Mouse (Mus musculus) embryonic facial prominence, embryonic 12.5 days (tissue): ENCODE data around the gene A2ml1. TPM values are rescaled to one million over a fixed set of nuclear protein-coding genes. Genes with fewer than 3 reads are reported as not detected.
A peak's percentile ranks its signal among the peaks of the same experiment; 100 is the strongest.
"Not testable (repeated sequence)": the region's sequence is repeated elsewhere in the genome, so short reads cannot be mapped to it uniquely, and the experiment has no call there.

ENCODE experiments used
- ATAC-seq: fragments of 200-750 bp; cut with Nextera tagmentation; 2 replicates; pipeline ENCODE4 v1.8.0; 2017; ENCODE audit not compliant: insufficient number of reproducible peaks, insufficient read depth, low FRiP score, low TSS enrichment
- H3K27ac ChIP-seq: fragments of 300-500 bp; sonication (generic); 2 replicates; pipeline ENCODE4 v1.5.1; 2016; ENCODE audit warnings: mild to moderate bottlenecking
- H3K27me3 ChIP-seq: fragments of 300-500 bp; sonication (generic); 2 replicates; pipeline ENCODE4 v1.6.1; 2016; ENCODE audit warnings: mild to moderate bottlenecking, moderate library complexity
- H3K36me3 ChIP-seq: fragments of 300-500 bp; sonication (generic); 2 replicates; pipeline ENCODE4 v1.6.1; 2016; ENCODE audit warnings: mild to moderate bottlenecking
- H3K4me1 ChIP-seq: fragments of 300-500 bp; sonication (generic); 2 replicates; pipeline ENCODE4 v1.6.1; 2016
- H3K4me2 ChIP-seq: fragments of 300-500 bp; sonication (generic); replicated peaks from 2 replicates; pipeline ENCODE4 v1.6.1; 2016; ENCODE audit warnings: mild to moderate bottlenecking, moderate library complexity
- H3K4me3 ChIP-seq: fragments of 300-500 bp; sonication (generic); 2 replicates; pipeline ENCODE4 v1.5.1; 2016; ENCODE audit warnings: mild to moderate bottlenecking
- H3K9ac ChIP-seq: fragments of 300-500 bp; sonication (generic); 2 replicates; pipeline ENCODE4 v1.6.1; 2016; ENCODE audit warnings: mild to moderate bottlenecking, moderate library complexity
- H3K9me3 ChIP-seq: fragments of 300-500 bp; sonication (generic); 2 replicates; pipeline ENCODE4 v1.6.1; 2016; ENCODE audit warnings: mild to moderate bottlenecking, moderate library complexity
- WGBS: fragments of 180-500 bp; shearing (Covaris S2); methylation state at CpG from one replicate; pipeline ENCODE4 v1.1.7; 2016; 5-methylcytosine and 5-hydroxymethylcytosine counted together
- polyA plus RNA-seq: library from polyadenylated mRNA; unstranded; fragments of >200 nt; fragmentation: Nextera tagmentation; extraction: Ambion mirVana; gene quantifications from 2 replicates; pipeline ENCODE4 v1.2.1, GENCODE M21; 2016

A2ml1 gene
- polyA plus RNA-seq, result 0.59 and 0.65 TPM in 2 replicates

GRCm38 (mm10) chr6:128581508-128581907 lies at the start of gene A2ml1:
A2ml1 (minus strand) TSS chr6:128581608.
- no peak for ATAC-seq
- Histone ChIP-seq H3K27me3 (no peaks in the 10 kb centered on the region), H3K36me3 (no peaks in the 10 kb centered on the region), H3K9ac (no peak within 1 kb of the TSS), H3K27ac (no peak within 1 kb of the TSS), H3K4me3 (no peak within 1 kb of the TSS), H3K4me1 (no peaks in the 10 kb centered on the region), H3K4me2 (no peak within 1 kb of the TSS), H3K9me3 (no peaks in the 10 kb centered on the region)
- 56% methylated on average over 11 of the region's 11 CpGs for WGBS

- H3K27me3 ChIP-seq, H3K36me3 ChIP-seq, H3K9me3 ChIP-seq, H3K4me3 ChIP-seq, H3K4me1 ChIP-seq, H3K9ac ChIP-seq, H3K27ac ChIP-seq, H3K4me2 ChIP-seq: not testable (repeated sequence)
- 58% methylated on average over 13 of the region's 13 CpGs for WGBS
- peak; percentile 76; the same call in 1 of the 2 replicates for ATAC-seq
These were observed 48.6 kb upstream of the A2ml1 start for GRCm38 (mm10) chr6:128629771-128630739.

GRCm38 (mm10) chr6:128625246-128625645 lies 43.8 kb upstream of the A2ml1 start:
- ATAC-seq, H3K36me3 ChIP-seq, H3K4me1 ChIP-seq, H3K4me3 ChIP-seq, H3K27ac ChIP-seq, H3K9ac ChIP-seq, H3K4me2 ChIP-seq, H3K27me3 ChIP-seq, H3K9me3 ChIP-seq: not testable (repeated sequence)
- WGBS, result 90% methylated on average over 6 of the region's 6 CpGs

DNA sequence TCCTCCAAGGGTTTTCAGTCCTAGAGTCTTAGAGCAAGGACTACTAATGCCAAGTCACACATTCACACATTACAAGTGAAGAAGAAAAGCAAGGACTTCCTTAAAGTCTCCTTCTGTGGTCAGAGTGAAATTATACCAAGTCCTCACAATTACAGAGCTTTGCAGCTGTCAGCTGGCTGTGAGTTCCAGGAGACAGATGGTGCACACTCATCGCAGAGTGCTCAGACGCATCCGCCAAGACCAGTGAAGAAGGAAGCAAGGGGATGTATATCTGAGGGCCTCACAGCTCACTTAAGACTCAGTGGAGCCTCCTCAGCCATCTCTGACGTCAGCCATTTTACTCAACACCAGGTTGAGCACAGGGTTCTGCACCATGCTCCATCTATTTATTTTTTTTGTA lies 43.0 kb upstream of the A2ml1 start:
- Histone ChIP-seq H3K27me3 (no peaks in the 10 kb centered on the region), H3K4me3 (no peak overlapping the region), H3K36me3 (no peaks in the 10 kb centered on the region), H3K9me3 (no peaks in the 10 kb centered on the region), H3K27ac (no peak overlapping the region), H3K4me1 (no peaks in the 10 kb centered on the region), H3K9ac (no peak overlapping the region), H3K4me2 (no peak overlapping the region)
- 84% methylated on average over 4 of the region's 4 CpGs for WGBS
- no peak for ATAC-seq

GRCm38 (mm10) chr6:128623433-128623832 lies 42.0 kb upstream of the A2ml1 start, which contains the start of gene Klrb1a:
Klrb1a (minus strand) TSS chr6:128623533.
- 89% methylated on average over 5 of the region's 5 CpGs for WGBS
- not testable (repeated sequence) for H3K4me1 ChIP-seq, H3K27ac ChIP-seq, H3K9me3 ChIP-seq, H3K27me3 ChIP-seq, H3K9ac ChIP-seq, H3K4me2 ChIP-seq, ATAC-seq, H3K4me3 ChIP-seq, H3K36me3 ChIP-seq

DNA sequence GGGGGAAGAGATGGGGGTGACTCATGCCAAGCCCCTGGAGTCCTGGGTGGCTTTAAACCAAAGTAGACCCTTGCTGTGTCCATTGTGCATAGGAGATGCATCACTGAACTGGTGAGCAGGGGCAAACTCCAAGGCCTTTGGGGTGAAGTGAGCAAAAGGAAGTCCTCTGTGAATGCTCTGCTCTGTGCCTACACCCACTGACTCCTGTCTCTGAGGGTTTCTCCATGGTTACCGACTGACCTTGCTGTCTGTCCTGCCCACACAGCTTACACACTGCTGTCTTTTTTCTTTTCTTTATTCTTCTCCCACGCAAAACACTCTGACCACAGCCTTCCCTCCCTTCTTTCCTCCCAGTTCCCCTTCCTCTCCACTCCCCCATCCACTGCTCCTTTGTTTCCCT lies 41.3 kb upstream of the A2ml1 start:
- no peaks in the 10 kb centered on the region for H3K36me3 ChIP-seq
- H3K9me3 ChIP-seq, result no peaks in the 10 kb centered on the region
- 76% methylated on average over 2 of the region's 2 CpGs for WGBS
- no peak for ATAC-seq
- no peak overlapping the region for H3K9ac ChIP-seq
- no peaks in the 10 kb centered on the region for H3K4me1 ChIP-seq
- no peak overlapping the region for H3K27ac ChIP-seq
- no peak overlapping the region for H3K4me2 ChIP-seq
- H3K4me3 ChIP-seq, result no peak overlapping the region
- no peaks in the 10 kb centered on the region for H3K27me3 ChIP-seq

DNA sequence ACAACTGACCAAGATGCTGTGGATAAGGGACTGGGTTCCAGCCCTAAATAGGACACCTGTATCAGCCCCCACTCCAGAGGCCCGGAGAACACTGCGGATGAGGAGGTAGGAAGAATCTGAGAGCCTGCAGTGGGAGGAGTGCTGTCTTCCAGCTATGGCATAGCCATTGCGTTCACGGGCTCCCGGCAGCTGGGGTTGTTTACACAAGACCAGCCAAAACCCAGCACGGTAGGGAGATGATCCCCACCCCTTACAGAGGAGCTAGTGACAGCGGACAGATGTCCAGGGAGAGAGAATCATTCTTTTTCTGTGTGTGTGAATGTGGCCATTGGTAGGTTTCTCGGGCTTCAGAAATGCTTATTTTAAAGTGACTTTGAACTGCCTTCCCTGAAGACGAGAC lies 24.9 kb upstream of the A2ml1 start:
- H3K4me3 ChIP-seq, result no peak overlapping the region
- no peak overlapping the region for H3K4me2 ChIP-seq
- no peaks in the 10 kb centered on the region for H3K27me3 ChIP-seq
- H3K9me3 ChIP-seq, result no peaks in the 10 kb centered on the region
- H3K4me1 ChIP-seq, result no peaks in the 10 kb centered on the region
- no peak overlapping the region for H3K9ac ChIP-seq
- ATAC-seq, result no peak
- 72% methylated on average over 9 of the region's 9 CpGs for WGBS
- H3K36me3 ChIP-seq, result no peaks in the 10 kb centered on the region
- H3K27ac ChIP-seq, result no peak overlapping the region

- H3K27ac ChIP-seq, result no peak overlapping the region
- H3K36me3 ChIP-seq, result no peaks in the 10 kb centered on the region
- no peak for ATAC-seq
- H3K4me3 ChIP-seq, result no peak overlapping the region
- H3K4me1 ChIP-seq, result no peaks in the 10 kb centered on the region
- no peaks in the 10 kb centered on the region for H3K27me3 ChIP-seq
- no peaks in the 10 kb centered on the region for H3K9me3 ChIP-seq
- H3K9ac ChIP-seq, result no peak overlapping the region
- no peak overlapping the region for H3K4me2 ChIP-seq
- 34% methylated on average over 5 of the region's 5 CpGs for WGBS
These were observed 23.1 kb upstream of the A2ml1 start for GRCm38 (mm10) chr6:128604512-128604911.

DNA sequence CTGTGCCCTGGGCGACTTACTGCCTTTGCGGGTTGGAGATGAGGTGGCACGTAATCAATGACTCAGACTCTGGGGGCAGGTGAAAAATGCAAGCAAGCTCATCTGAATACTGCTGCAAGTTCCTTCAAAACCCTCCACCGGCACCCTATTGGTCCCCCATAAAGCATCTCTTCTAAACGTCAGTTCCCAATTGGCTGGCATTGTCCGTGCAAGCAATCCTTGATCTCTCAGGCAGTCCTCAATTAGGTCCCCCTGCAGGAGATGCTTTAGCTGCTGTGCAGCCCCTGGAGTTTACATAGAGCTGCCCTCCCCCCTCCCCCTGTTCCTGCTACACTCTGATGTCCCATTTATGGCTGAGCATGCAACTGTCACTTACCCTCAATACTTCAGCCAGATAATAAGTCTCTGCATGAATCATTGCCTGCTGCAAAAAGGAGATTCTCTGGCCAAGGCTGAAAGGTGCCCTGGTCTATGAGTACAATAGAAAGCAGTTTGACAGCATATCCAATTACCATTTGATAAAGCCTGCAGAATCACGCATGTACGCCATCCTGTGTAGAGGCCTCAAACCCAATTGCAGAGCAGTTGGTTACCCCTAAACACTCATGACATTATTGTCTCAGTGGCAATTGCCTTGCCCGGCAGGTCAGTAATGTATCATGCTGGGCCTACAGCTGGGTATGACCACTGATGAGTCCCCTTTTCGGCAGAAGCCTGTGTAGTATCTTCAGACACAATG lies 21.2 kb upstream of the A2ml1 start:
- H3K27ac ChIP-seq, result no peak overlapping the region
- no peak overlapping the region for H3K9ac ChIP-seq
- H3K4me3 ChIP-seq, result no peak overlapping the region
- H3K36me3 ChIP-seq, result no peaks in the 10 kb centered on the region
- WGBS, result 56% methylated on average over 10 of the region's 10 CpGs
- no peaks in the 10 kb centered on the region for H3K4me1 ChIP-seq
- no peaks in the 10 kb centered on the region for H3K9me3 ChIP-seq
- no peak overlapping the region for H3K4me2 ChIP-seq
- H3K27me3 ChIP-seq, result no peaks in the 10 kb centered on the region
- no peak for ATAC-seq

GRCm38 (mm10) chr6:128602026-128602425 lies 20.6 kb upstream of the A2ml1 start:
- Histone ChIP-seq H3K4me2 (no peak overlapping the region), H3K27me3 (no peaks in the 10 kb centered on the region), H3K27ac (no peak overlapping the region), H3K9ac (no peak overlapping the region), H3K4me3 (no peak overlapping the region), H3K9me3 (no peaks in the 10 kb centered on the region), H3K36me3 (no peaks in the 10 kb centered on the region), H3K4me1 (no peaks in the 10 kb centered on the region)
- WGBS, result 63% methylated on average over 3 of the region's 3 CpGs
- ATAC-seq, result no peak

DNA sequence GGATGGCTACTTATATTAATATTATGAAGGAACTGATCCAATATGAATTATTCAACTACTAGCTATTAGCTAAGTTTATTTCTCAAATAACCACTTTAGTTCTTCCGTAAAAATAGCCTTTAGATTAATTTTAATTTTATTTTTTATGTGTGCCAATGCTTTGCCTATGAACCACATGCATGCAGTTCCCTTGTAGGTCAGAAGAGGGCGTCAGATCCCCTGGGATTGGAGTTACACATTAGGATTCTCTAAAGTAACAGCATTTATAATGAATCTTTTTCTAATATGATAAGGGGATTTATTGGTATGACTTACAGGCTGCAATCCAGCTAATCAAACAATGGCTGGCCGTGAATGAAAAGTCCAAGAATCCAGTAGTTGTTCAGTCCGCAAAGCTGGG lies 18.1 kb upstream of the A2ml1 start:
- 64% methylated on average over 4 of the region's 4 CpGs for WGBS
- no peaks in the 10 kb centered on the region for H3K36me3 ChIP-seq
- H3K9me3 ChIP-seq, result no peaks in the 10 kb centered on the region
- no peak overlapping the region for H3K9ac ChIP-seq
- no peak overlapping the region for H3K27ac ChIP-seq
- no peak overlapping the region for H3K4me3 ChIP-seq
- no peak overlapping the region for H3K4me2 ChIP-seq
- H3K27me3 ChIP-seq, result no peaks in the 10 kb centered on the region
- no peak for ATAC-seq
- no peaks in the 10 kb centered on the region for H3K4me1 ChIP-seq
